Mouse (Mus musculus) liver, embryonic 16.5 days (tissue): ENCODE results near the gene Capg. TPM values are rescaled to one million over a fixed set of nuclear protein-coding genes. Genes with fewer than 3 reads are reported as not detected.

Experiments
- ATAC-seq: fragments of 200-750 bp; cut with Nextera tagmentation; 2 replicates; pipeline ENCODE4 v1.8.0; 2017; ENCODE audit warnings: low read depth, mild to moderate bottlenecking, moderate number of reproducible peaks, moderate library complexity
- H3K27ac ChIP-seq: fragments of 300-500 bp; sonication (generic); 2 replicates; pipeline ENCODE4 v1.5.1; 2014; ENCODE audit warnings: mild to moderate bottlenecking, low read length
- H3K27me3 ChIP-seq: fragments of 300-500 bp; sonication (generic); 2 replicates; pipeline ENCODE4 v1.6.1; 2014; ENCODE audit warnings: low read depth, low read length, mixed read lengths; ENCODE audit not compliant: control insufficient read depth, insufficient read depth
- H3K36me3 ChIP-seq: fragments of 300-500 bp; sonication (generic); 2 replicates; pipeline ENCODE4 v1.6.1; 2014; ENCODE audit warnings: mild to moderate bottlenecking; ENCODE audit not compliant: control insufficient read depth, insufficient read depth
- H3K4me1 ChIP-seq: fragments of 300-500 bp; sonication (generic); 2 replicates; pipeline ENCODE4 v1.6.1; 2014; ENCODE audit warnings: low read depth, low read length, mixed read lengths; ENCODE audit not compliant: control insufficient read depth
- H3K4me2 ChIP-seq: fragments of 300-500 bp; sonication (generic); 2 replicates; pipeline ENCODE4 v1.6.1; 2014; ENCODE audit warnings: low read depth, low read length, mixed read lengths
- H3K4me3 ChIP-seq: fragments of 300-500 bp; sonication (generic); 2 replicates; pipeline ENCODE4 v1.5.1; 2014; ENCODE audit warnings: low read depth, mild to moderate bottlenecking, low read length
- H3K9ac ChIP-seq: fragments of 300-500 bp; sonication (generic); 2 replicates; pipeline ENCODE4 v1.6.1; 2014; ENCODE audit warnings: low read depth, low read length
- H3K9me3 ChIP-seq: fragments of 300-500 bp; sonication (generic); replicated peaks from 2 replicates; pipeline ENCODE4 v1.6.1; 2016; ENCODE audit warnings: low read length; ENCODE audit not compliant: control insufficient read depth
- WGBS: fragments of 180-500 bp; shearing (Covaris S2); extraction: QIAGEN DNeasy Blood & Tissue Kit; methylation state at CpG from one replicate; pipeline ENCODE4 v1.1.7; 2014; ENCODE audit not compliant: insufficient replicate concordance; 5-methylcytosine and 5-hydroxymethylcytosine counted together
- polyA plus RNA-seq: library from polyadenylated mRNA; unstranded; fragments of >200 nt; fragmentation: Nextera tagmentation; extraction: Ambion mirVana; gene quantifications from 2 replicates; pipeline ENCODE4 v1.2.1, GENCODE M21; 2015

Gene Capg
- polyA plus RNA-seq, 1 experiment from 2014 or later: 20.3 TPM

DNA sequence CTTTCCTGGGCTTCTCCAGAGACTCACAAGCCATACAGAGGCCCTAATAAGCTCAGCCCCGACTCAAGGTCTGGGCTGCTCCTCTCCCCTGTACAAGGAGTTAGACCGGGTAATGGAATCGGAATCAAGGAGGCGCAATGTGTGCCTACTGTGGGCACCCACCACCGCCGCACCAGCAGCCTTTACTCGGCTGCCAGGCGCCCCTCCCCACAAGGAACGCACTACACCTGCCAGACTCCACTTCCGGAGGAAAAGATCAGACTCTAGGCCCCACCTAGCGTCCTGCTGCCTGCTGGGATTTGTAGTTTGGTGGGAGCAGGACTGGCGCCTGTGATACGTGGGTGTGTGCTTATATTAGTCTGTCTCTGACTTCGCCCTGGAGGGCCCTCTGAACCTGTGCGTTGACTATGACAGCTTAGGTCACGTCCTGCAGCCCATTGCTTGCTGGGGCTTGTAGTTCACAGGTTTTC lies 5.6 kb upstream of the Capg start:
- peak overlapping the region; percentile 47 for H3K9ac ChIP-seq
- H3K36me3 ChIP-seq: no peaks in the 10 kb centered on the region
- ATAC-seq: peak; percentile 100
- no peaks in the 10 kb centered on the region for H3K27me3 ChIP-seq
- peak overlapping the region; percentile 62 for H3K4me3 ChIP-seq
- no peak overlapping the region for H3K27ac ChIP-seq
- H3K9me3 ChIP-seq: no peaks in the 10 kb centered on the region
- peaks cover 6% of the 10 kb centered on the region for H3K4me1 ChIP-seq
- WGBS: 3% methylated on average over 16 of the region's 16 CpGs
- H3K4me2 ChIP-seq: peak overlapping the region; percentile 57

DNA sequence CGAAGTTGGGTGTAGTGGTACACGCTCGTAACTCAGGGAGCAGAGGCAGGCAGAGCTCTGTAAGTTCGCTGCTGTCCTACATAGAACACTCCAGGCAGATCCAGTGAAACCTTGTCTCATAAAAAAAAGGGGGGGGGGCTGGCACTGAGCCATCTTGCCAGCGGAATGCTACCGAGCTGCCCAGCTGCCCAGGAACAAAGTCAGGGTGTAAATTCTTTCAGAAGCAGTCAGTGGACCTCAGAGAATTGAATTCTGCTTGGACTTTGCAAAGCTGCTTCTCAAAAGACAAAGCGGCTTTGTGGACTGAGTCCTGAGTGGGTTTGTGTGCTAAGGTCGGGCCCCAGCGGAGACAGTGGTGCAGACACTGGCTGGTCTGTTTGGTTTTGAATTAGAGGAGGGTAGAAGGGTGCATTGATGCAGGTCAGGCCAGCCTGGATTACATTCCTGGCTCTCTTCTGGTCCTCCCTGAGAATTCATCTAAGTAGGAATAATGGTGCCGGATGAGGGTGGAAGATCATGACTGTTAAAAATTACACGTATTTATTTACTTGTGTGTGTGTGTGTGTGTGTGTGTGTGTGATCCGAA lies 833 bp upstream of the Capg start:
- no peak overlapping the region for H3K27ac ChIP-seq
- no peak for ATAC-seq

DNA sequence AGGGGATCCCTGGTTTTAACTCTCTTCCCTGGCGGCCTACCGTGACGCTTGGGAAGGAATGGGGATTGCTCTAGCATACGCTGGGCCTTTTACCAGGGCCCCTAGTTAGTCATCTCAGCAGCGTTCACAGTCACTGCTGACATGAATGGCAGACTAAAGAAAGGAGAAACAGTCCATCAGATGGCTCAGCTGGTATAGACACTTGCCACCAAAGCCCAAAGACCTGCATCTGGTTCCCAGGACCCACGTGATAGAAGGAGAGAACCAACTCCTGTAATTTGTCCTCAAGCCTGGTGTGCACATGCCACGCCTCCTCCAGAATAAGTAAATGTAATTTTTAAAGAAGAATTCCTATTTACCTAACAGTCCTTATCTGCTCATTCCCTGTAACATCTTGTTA lies 1.2 kb downstream of the Capg start:
- Histone ChIP-seq H3K4me1 (peaks cover 11% of the 10 kb centered on the region), H3K9me3 (no peaks in the 10 kb centered on the region; the same call in 1 of the 2 replicates), H3K27ac (no peak overlapping the region), H3K4me2 (no peak overlapping the region), H3K4me3 (no peak overlapping the region), H3K9ac (no peak overlapping the region), H3K27me3 (no peaks in the 10 kb centered on the region), H3K36me3 (no peaks in the 10 kb centered on the region)
- no peak for ATAC-seq
- WGBS: 50% methylated on average over 7 of the region's 7 CpGs

More for the DNA sequence above, 833 bp upstream of the Capg start:
- Histone ChIP-seq H3K9ac (no peak overlapping the region), H3K4me1 (peaks cover 3% of the 10 kb centered on the region), H3K4me3 (no peak overlapping the region), H3K36me3 (no peaks in the 10 kb centered on the region), H3K27me3 (no peaks in the 10 kb centered on the region), H3K9me3 (no peaks in the 10 kb centered on the region; the same call in 1 of the 2 replicates), H3K4me2 (no peak overlapping the region)
- WGBS: 71% methylated on average over 12 of the region's 12 CpGs

DNA sequence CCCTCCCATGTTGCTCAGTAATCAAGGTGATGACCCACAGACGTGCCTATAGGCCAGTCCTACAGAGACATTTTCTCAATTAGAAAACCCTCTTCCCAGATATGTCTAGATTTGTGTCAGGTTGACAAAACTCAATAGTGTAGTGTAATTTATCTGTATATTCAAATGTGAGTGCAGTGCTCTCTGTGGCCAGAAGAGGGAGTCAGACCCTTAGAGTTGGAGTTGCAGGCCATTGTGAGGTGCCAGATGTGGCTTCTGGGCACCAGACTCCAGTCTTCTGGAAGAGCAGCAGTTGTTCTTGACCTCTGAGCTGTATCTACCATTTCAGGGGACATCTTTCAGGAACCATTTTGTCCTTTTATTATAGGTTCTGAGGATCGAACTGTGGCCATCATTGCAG lies 2.9 kb downstream of the Capg start:
- Histone ChIP-seq H3K4me1 (peaks cover 11% of the 10 kb centered on the region), H3K27me3 (no peaks in the 10 kb centered on the region), H3K9ac (no peak overlapping the region), H3K9me3 (no peaks in the 10 kb centered on the region; the same call in 1 of the 2 replicates), H3K36me3 (no peaks in the 10 kb centered on the region), H3K4me2 (no peak overlapping the region), H3K27ac (no peak overlapping the region), H3K4me3 (no peak overlapping the region)
- 77% methylated on average over 2 of the region's 2 CpGs for WGBS
- no peak for ATAC-seq

DNA sequence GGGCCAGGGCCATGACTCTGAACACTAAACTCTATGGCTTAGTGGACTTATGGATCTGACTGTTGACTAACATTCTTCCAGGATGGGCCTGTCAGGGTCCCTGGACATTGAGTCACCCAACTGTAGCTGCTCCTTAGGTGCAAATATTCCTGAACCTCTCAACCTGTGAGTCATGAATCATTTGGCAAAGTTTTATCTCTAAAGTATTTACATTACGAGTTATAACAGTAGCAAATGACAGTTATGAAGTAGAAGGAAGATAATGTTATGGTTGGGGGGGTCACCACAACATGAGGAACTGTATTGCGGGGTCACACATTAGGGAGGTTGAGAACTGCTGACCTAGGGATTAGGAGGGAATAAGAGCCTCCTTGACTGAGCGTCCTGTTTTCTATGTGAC lies 3.7 kb downstream of the Capg start:
- H3K36me3 ChIP-seq: no peaks in the 10 kb centered on the region
- no peak overlapping the region for H3K9ac ChIP-seq
- H3K4me1 ChIP-seq: peaks cover 18% of the 10 kb centered on the region
- H3K4me2 ChIP-seq: no peak overlapping the region
- H3K4me3 ChIP-seq: no peak overlapping the region
- H3K27me3 ChIP-seq: no peaks in the 10 kb centered on the region
- WGBS: 71% methylated on average over 3 of the region's 3 CpGs
- no peak overlapping the region for H3K27ac ChIP-seq
- no peak for ATAC-seq
- no peaks in the 10 kb centered on the region; the same call in 1 of the 2 replicates for H3K9me3 ChIP-seq

DNA sequence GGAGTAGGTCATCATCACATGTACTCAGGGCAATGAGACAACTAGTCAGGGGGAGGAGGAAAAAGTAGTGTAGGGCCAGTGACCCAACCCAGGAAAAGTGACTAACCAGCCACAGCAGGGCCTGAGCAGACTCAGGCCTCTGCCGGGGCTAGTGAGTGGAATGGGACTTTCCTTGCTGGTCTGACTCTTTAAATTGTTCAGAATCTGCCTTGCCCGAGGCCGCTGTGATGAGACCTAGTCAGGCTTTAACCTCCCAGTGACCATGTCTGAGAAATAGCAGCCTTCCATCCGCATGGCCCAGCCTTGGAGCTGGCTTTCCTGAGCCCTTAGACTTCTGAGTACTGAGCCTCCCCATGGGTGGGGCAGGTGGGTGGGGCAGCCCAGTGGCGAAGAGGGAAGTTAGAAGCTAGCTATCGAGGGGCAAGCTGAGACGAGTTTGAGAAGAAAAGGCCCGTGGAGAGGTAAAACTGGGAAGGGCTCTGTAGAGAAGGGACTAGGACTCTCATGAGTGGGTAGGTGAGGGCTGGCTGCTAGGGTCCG lies 4.9 kb downstream of the Capg start:
- H3K9me3 ChIP-seq: no peaks in the 10 kb centered on the region; the same call in 1 of the 2 replicates
- H3K4me1 ChIP-seq: peaks cover 21% of the 10 kb centered on the region
- H3K27me3 ChIP-seq: no peaks in the 10 kb centered on the region
- H3K4me3 ChIP-seq: peak overlapping the region; percentile 16; the same call in 1 of the 2 replicates
- peak overlapping the region; percentile 21 for H3K4me2 ChIP-seq
- H3K36me3 ChIP-seq: no peaks in the 10 kb centered on the region
- 29% methylated on average over 9 of the region's 9 CpGs for WGBS
- no peak for ATAC-seq
- no peak overlapping the region for H3K9ac ChIP-seq
- H3K27ac ChIP-seq: no peak overlapping the region

DNA sequence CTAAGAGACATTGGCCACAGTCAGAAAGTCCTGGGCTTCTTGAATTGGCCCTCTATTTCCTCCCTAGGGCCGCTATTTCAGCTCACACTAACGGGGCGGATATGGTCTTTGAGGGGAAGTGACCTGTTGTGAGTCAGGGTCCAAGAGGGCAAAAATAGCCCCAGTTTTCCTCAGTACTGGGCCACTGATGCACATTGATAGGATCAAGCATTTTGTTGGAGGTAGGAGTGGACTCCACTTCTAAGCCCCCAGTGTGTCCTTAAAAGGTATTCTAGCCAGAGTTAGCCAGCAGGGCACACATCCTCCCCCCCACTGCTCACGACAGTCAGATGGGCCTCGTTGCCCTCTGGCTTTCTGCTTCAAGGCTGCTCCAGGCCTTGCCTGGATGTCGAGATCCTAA lies 5.8 kb downstream of the Capg start:
- Histone ChIP-seq H3K4me3 (peak overlapping the region; percentile 4; the same call in 1 of the 2 replicates), H3K27me3 (no peaks in the 10 kb centered on the region), H3K9ac (no peak overlapping the region), H3K36me3 (no peaks in the 10 kb centered on the region), H3K9me3 (no peaks in the 10 kb centered on the region; the same call in 1 of the 2 replicates), H3K27ac (no peak overlapping the region), H3K4me2 (no peak overlapping the region), H3K4me1 (peaks cover 21% of the 10 kb centered on the region)
- ATAC-seq: no peak
- WGBS: 44% methylated on average over 6 of the region's 6 CpGs

DNA sequence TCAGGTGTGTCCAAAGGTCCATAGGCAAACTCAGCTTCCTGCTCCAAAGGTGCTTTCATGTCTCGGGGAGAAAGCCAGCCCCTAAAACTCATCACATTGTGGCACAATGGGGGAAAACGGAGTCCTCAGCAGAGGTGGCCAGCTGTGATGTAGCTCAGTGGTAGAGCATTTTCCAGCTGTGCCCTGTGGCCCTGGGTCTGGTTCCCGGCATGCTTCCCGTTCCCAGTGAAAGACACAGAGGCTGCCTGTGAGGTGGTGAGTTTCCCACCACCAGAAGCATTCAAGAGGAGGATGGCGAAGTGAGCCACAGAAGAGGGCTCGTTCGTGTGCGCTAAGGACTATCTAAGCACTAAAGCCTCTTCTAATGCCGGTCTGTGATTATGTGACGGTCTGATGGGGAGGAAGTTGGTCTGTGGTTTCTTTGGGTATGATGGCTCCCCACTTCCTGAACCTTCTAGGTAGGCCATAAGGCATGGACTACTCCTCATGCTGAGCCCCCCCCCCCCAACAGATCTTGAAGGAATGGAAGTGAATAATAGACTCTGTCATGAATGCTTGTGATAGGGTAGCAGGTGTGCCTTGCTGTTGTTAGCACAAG lies 6.4 kb downstream of the Capg start:
- no peaks in the 10 kb centered on the region for H3K36me3 ChIP-seq
- 0 out of 2 replicates have a peak overlapping the region, but pooled peaks have one; percentile 10 for H3K4me2 ChIP-seq
- 0 out of 2 replicates have a peak overlapping the region, but pooled peaks have one; percentile 4 for H3K4me3 ChIP-seq
- ATAC-seq: no peak
- no peaks in the 10 kb centered on the region; the same call in 1 of the 2 replicates for H3K9me3 ChIP-seq
- H3K9ac ChIP-seq: no peak overlapping the region
- WGBS: 37% methylated on average over 10 of the region's 10 CpGs
- H3K4me1 ChIP-seq: peaks cover 21% of the 10 kb centered on the region
- no peak overlapping the region for H3K27ac ChIP-seq
- no peaks in the 10 kb centered on the region for H3K27me3 ChIP-seq
